Mouse (Mus musculus) thymus, postnatal 4 days (tissue): ENCODE measurements at regions not wholly inside any gene's neighbourhood (a gene's known extent, or its start where the extent isn't known, plus 50 kb on each side); places are given as distances from the start of the nearest gene placed in this dataset.

Source experiments
- DNase-seq: peaks from one replicate; pipeline ENCODE4 v3.0.0; 2021

DNA sequence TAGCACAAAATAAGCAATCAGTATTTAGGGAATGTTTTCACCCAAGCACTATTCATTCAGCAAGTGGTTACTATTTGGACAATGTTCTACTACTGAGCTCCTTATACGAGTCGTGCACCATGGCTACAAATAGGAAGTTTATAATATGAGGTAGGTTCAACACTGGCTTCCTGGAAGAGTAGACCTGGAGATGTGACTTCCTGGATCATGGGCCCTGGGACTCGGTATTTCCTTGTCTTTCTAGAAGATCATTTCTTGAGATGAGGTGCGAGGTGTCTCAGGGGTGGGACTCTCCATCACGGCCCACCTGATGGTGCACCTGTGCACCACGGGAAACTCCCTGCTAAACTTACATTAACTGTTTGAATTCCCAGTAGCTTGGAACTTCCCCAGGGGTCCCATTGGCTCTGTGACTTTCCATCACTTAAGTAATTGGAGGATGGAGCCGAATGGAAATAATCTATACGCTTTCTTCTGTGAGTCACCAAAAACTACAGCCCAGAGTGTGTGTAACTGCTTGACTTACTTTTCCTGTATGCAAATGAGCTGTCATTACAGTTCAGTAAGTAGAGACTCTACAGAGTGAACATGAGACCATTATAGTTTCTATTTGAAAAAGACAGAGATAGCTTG is 1246.3 kb upstream of the A1bg start:
- no peak for DNase-seq

DNA sequence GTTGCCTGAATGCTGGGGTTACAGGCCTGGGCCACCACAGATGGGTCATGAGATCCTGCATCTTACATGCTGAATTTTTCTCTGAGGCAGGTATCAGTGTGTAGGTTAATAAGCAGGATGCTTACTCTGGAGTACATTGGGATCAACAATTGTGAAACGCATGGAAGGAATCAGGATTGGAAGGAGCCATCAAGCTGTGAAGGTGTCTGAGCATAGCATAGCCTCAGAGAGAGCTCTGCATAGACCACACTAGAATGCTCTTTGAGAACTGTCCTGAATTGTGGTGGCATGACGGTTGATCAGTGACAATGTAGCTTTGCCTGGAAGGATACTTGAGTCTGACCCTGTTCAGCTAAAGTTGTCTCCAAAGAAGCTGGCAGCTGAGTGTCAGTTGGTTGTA is 1245.7 kb upstream of the A1bg start:
- DNase-seq: no peak

DNA sequence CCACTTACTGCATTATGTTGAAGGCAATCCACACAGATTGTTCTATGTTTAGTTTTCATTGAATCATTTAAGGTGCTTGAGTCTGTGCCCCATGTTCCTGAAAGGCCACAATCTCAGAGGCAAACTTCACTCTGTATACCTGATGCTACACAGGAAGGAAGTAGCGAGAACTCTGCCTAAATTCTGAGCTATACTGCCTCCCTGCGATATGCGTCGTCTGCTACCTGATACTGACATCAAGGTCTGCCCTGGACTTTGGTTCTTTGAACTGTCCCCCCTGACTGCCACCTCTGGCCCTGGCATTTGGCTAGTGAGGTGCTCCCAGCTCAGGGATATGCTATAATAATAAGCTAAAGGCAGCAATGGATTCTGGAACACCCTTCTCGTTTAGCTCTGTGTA is 1244.0 kb upstream of the A1bg start:
- DNase-seq: no peak

DNA sequence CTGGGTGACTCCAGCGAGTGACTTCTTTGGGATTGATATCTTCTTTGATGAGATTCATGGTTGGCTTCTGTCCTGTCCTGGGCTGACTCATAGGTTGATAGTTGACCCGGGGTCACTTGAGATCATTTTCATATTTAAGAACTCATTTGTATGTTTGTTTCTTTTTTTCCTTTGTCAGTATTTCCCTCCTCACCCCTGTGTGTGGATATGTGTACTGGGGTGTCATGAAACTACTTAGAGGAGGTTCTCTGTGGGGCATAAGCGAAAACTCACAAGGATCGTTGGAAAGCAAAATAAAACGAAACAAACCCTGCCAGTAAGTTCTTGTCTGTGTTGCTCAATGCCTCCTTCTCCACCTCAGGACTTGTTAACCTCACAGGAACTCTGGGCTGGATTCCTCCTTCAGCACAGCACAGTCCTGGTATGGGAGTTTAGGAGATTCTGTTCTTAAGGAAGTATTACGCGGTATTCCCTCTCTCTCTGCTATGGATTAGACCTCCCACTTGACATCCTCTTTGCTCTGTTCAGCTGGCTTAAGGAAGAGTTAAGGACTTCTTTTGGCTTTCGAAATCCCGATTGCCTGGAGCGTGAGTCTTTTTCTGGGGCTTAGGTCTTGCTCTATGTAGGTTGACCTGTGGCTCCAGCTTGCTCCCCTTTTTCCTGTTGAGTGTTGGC is 1243.2 kb upstream of the A1bg start:
- no peak for DNase-seq

DNA sequence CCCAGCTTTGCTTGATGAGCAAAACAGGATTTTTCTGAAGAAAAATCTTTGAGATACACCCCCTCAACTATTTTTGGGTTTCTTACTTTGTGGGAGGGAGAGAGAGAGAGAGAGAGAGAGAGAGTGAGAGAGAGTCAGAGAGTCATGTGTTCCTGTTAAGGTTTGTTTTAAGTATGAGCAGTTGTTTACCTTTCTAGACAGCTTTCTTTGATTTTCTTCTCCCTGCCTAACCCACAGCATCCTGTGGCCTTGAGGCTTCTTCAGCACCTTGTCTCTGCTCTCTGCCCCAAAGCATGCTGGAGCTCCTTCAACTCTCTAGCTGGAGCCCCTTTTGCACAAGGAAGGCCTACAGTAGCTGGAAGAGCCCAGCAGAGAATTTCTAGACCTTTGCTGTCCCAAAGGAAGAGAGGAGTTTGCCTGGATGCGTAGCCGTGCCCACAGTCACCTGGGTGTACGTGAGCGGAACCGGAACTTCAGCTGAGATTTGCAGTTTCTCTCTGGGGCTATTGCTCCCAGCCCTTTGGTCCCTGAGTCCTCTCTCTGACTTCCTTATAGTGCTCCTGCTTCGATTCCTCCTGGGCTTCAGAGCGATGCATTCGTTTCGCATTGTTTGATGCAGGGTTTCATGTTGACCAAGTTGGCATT is 1242.1 kb upstream of the A1bg start:
- DNase-seq: peak; percentile 51

DNA sequence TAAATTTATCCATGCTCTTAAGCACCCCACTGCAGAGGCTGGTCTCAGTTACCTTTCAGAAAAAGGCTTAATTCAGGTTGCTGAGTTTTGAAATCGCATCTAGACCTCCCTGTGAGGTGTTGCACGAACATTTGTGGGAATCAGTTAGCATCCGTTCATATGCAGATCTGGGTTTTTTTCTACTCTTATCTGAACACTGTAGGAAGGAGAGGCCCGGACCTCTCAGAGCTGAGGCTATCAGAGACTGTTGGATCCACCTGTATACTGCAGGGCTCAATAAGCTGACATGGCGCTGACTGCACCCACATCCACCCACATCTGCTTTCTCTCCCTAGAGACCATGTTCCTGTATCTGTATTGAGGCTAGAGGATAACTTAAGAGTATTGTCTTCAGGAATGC is 1240.4 kb upstream of the A1bg start:
- no peak for DNase-seq

DNA sequence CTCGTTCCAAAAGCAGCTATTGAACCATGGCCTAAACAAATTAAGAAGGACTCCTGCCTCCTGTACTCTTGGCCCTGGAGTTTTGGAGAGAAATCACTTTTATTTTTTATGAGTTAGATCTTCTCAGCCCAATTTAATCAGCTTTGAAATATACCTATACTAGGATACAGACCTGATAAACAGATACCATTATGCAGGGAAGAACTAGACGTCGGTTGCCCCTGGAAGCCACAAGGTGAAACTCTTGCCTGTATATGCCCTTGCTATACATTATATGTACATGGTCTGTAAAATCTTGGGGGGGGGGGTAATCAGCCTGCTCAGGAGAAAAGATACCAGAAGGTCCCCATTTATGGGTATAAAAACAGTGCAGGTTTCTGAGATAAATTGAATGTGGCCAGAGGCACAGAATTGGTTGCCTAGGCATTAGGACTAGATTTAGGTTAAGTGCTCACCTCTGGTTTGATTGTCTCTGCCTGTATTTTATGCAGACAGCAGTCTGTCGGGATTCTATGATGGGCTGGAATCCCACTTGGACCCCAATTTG is 1239.9 kb upstream of the A1bg start:
- DNase-seq: no peak

DNA sequence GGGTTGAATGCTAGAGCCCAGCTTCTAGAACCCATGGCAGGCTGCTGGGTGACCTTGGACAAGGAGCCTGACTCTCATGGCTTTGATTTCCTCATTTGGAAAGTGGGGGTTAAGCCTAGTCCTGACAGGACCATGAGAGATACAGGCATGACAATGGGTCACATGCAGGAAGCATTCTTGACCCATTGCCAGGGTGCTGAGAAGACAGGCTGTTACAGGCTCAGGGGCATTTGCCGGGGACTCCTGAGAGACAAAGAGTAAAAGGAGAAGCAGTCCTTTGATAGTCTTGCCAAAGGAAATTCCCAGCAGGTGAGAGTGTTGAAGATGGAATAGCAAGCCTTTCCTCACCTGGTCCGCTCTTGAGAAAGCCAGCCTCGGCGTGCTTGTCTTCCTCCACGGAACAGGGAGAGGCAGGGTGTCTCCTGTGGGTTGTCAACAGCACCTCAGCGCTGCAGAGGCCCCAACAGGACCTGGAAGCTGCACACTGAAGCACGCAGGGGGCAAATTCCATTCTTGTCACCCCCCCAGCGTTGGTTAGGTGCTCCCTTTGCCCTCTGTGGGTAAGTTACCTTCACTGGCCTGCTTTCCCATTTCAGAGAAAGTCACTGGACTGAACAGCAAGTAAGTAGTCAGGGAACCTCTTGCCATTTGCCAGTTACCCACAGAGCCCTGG is 1239.3 kb upstream of the A1bg start:
- DNase-seq: no peak

DNA sequence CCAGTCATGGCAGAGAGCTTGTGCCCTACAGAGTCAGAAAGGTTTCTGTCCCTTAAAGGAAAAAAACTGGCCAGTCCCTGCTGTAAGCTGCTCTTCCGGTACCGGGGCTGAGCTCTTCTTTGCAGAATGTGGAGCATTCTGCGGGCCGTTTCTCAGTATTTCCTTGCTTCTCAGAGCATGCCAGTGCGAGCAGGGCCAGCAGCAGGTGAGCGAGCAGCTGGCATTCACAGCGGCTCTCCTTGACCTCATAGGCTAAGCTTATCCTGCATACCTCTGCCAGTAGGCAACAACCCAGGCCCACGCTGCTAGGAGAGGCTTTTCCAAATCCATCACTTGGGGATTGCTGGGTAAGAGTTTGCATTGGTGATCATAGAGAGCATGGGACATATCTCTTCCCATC is 1238.2 kb upstream of the A1bg start:
- no peak for DNase-seq

DNA sequence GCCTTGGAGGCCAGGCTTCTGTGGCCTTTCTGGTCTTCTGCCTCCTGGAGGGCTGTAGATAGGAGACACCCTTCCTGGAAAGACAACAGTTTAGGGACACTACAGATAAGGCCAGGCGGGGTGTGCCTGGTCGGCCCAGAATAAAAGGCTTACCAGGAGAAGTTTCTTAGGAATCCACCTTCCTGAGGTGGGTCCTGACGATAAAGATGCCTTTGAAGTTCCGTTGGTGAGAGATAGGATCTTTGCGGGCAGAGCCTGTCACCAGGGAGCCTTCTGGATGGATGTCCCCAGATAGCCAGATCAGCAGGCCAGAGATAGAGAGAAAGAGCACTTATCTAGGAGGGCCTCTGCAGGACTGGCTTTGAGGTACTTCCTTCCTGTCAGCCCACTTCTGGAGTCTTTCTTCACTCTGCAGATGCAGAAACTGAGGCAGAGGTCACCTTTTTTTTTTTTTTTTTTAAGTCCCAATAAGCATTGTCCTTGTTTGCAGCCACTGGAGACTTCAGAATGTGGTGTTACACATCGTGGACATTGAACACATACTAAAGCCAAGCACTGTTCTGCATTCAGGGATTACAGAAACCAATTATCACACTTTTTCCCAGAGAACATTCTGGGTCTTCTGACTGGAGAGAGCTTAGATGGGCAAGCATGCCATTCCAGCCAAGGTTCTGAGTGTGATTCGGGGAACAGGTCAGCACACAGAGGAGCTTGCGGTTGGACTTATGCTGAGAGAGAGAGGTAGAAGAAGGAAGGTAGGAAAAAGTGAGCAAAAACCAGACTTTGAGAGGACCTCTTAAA is 1236.3 kb upstream of the A1bg start:
- DNase-seq: no peak

DNA sequence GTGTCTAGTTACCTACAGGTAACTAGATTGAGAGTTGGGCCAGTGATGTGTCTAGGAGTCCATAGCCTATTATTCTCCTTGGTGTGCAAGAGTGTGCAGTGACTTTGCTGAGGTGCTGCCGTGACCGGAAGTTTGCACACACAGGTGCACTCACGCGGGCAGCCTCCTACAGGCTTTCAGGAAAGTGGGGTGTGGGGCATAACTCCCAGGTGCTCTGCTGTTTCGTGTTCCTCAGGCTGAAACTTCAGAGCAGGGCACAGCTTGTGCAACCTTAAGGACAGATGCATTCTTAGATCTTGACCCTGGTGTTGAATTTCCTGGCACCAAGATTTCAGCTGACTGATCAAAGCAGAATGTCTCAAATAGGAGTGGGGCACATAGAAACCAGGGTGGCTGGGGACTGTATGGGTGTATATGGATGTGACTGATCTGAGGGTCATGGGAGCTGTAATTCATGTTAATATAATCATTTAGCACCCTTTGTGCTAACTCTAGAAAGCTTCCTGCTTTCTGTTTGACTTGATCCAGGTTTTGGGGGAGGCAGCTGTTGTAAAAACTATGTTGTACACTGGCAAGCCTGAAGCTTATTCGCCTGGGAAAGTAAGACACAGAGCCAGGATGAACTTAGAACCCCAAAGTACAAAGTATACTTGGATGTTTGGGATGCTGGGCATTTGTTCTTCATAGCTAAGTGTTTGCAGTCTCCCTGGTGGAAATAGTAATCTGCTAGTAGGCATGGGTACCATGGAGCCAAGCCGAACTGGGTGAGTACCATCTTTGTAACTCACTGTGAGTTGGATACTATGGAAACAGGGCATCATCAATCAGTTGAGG is 1234.6 kb upstream of the A1bg start:
- peak; percentile 38 for DNase-seq

DNA sequence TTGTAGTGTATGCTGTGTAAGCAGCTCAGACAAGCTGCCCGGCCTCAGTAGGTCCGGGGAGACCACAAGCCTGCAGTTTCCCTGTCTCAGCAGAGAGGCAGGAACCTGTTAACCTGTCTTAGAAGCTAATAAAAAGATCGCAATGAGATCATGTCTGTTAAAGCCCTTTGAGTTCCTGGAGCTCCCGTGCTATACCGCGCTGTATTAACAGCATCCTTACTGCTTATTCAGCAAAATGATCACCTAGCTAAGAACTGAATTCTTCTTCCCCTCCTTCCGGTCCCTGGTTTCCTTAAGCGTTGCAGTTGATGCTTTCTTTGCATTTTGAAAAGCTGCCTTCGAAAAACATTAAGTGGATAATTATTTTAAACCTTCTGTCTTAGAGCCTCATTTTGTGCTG is 1230.4 kb upstream of the A1bg start:
- no peak for DNase-seq

DNA sequence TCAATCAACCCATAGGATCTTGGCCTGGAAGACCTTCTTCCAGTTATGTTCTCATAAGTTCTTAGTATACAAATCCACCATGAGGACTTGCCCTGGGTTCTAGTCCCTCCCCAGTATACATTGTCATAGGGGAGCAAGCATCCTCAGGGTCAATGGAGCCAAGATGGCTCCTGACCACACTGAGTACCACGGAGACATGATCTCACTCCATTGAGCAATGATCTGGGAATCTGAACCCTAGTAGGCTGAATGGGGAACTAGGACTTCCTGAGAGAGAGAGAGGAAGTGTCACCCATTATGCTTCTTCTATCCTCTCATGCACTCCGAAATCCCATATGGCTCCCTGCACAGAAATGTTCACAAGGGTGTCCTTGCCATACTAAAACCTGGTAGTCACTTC is 1229.3 kb upstream of the A1bg start:
- DNase-seq: no peak

DNA sequence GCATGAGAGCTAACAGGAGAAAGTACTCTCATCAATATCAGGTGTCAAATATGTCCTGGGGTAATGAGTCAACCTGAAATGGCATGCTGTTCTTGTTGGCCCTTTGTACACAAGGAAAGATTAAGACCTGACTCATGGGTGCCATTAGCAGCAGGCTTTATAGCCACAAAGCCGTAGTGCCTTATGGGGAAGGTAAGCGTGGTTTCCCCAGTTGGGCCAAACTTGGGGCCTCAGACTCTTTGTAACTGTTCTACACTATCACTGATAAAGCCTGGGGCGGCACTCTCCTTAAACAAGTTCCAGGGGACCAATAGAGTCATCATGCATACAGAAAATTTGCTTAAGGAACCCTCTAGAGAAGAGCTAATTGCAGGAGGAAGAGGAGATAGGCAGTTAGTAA is 1228.9 kb upstream of the A1bg start:
- DNase-seq: no peak

DNA sequence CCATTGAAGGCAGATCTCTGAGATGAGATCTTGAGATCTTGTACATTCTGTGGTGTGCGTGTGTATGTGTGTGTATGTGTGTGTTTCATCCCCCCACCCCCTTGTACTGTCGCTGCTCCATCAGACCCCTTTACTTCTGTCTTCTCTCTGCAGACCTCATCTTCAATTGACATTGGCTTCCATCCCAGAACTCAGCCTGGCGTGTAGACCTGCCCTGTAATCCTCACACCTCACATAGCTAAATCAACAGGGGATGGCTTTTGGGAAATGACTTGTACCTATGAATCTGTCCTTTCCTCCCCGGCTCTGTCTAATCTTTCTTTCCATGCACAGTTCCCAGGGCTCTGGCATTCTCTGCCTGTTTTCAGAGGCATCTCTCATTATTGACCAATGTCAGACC is 1227.5 kb upstream of the A1bg start:
- no peak for DNase-seq

DNA sequence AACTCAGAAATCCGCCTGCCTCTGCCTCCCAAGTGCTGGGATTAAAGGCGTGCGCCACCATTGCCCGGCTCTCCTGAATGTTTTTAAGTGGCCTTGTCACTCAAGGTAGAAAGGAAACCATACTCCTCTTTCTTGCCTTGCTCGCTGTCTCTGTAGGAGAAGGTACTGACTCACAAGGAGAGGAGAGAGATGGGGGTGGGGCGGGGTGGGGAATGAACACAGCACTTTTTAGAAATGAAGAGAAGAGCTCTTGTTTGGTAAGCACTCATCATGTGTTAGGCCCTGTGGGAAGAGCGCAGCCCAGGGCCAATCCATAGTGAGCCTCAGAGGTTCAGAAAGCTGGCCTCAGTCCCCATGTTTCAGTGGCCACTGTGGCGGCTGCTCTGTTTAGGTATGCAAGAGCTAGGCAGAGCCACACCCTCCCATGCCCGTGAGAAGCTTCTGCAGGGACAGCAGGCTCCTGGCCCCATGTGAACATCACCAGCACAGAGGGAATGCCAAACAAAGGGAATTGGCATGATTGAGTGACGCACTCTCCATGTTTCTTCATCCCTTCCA is 1225.9 kb upstream of the A1bg start:
- no peak for DNase-seq

DNA sequence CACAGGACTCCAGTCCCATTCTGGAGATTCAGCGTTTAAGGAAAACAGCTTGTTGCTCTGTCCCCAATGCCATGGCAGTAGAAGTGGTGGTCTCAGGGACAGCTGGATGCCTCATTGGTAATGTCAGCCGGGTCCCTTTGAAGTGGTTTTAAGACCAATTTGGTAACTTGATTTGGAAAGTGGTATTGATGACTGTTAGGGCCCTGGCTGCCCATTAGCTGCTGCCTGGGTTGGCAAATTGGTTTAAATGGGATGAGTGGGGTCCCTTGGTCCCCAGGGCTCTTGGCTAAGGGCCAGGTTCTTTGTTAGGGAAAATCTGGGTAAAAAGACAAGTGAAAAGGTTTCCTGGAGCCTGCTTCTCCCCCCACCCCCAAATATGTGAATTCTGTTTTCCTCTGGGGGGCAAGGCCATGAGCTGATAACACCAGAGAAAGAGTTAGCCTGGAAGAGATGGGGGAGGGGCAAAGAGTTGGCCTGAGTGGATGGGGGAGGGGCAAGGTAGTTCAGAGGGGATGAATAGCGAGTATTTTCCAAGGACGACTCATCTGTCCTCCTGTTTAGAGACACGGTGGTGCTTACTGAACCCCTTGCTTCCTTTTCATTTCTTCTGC is 1224.6 kb upstream of the A1bg start:
- DNase-seq: no peak

DNA sequence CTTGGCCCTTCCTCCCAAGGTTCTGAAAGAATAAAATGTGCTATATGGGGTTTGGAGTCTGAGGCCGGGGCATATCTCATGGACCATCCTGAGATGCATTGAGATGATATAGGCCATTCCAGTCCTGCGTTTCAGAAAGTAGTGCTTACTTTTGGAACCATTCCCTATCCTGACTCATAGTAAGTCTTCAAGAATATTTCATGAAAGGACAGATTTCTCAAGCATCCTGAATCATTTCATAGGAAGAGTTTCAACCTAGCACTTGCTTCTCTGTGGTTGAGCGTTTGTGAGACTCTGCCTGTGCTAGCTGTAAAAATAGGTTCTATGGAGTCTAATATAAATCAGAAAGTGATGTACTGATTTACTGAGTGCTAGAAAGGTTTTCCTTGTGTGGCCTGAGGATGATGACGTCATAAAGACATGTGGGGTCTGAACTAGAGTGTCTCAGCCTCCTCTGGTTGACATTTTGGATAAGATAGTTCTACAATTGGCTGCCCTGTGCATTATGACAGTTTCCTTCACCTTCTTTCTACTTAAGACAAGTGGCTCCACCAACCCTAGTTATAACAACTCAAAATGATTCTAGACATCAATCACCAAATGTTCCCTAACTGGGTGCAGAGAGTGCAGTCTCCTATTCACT is 1223.0 kb upstream of the A1bg start:
- DNase-seq: no peak

DNA sequence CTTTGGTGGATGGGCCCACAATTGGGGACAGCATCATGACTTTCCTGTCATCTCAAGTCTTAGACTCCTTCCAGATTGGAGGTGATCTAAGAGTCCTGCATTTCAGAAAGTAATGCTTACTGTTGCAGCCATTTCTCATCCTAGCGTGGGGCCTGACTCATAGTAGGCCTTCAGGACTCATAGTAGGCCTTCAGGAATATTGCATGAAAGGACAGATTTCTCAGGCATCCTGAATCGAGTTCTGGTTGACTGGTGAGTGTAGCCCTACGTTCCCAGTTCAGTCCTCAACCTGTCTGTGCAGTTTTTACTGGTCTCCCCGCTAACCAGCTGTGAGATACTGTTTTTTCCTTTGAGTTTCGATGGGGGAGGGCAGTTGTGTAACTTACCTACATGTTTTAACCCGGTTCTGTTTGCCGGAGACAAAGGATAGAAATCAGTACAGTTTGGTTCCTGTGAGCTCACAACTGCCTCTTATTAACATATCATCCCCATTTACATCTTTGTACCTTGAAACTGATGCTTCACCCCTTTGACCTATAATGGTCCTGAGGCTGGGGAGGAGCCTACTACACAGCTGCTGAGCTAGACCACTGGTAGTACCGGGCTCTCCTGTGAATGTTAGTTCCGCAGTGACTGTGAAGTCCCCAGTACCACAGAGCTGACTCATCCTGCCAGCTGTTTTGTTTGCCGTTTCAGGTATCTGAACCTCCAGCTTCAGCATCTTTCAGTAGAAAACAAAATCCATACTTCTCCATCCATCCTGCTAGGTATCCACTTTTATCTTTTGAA is 1222.2 kb upstream of the A1bg start:
- no peak for DNase-seq

DNA sequence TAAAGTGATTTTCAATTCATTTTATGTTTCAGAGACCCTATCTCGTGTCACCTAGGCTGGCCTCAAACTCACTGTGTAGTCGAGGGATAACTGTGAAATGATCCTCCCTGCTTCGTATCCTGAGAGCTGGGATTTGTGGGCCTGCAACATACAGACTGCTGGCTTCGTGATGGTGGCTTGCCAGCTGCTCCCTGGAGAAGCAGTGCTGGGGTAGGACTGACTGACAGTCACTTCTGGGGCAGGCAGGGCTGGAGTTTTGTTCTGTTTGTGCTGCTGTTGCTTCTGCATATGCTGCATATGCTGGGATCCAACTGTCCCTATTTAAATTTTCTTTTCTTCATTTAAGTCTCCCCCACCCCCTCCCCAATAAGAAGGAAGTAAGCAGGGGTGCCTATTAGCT is 1217.0 kb upstream of the A1bg start:
- DNase-seq: no peak
